Mouse (Mus musculus) lung, adult 2 months (tissue): ENCODE measurements around the gene Ppbp. TPM values are rescaled to one million over a fixed set of nuclear protein-coding genes. Genes with fewer than 3 reads are reported as not detected.

Experiments
- DNase-seq: peaks from one replicate; pipeline ENCODE4 v3.0.0; 2022
- H3K4me1 ChIP-seq: fragments of 200-500 bp; 2 replicates; pipeline ENCODE4 v1.6.1; 2011; ENCODE audit warnings: low read length; ENCODE audit not compliant: control insufficient read depth, insufficient read depth
- H3K4me3 ChIP-seq: fragments of 200-500 bp; replicated peaks from 2 replicates; pipeline ENCODE3; 2011; ENCODE audit warnings: low read depth, mild to moderate bottlenecking, control low read depth, low read length; ENCODE audit errors: extremely low read depth
- CTCF ChIP-seq: fragments of 200-500 bp; IDR thresholded peaks from 2 replicates; pipeline ENCODE4 v1.5.1; 2011; ENCODE audit warnings: mild to moderate bottlenecking, low read length, control low read depth; ENCODE audit not compliant: insufficient read depth
- POLR2A ChIP-seq: fragments of 200-500 bp; IDR thresholded peaks from 2 replicates; pipeline ENCODE4 v1.6.1; 2011; ENCODE audit warnings: low read depth, mild to moderate bottlenecking, control low read depth, low read length, borderline replicate concordance; ENCODE audit errors: extremely low read depth
- WGBS: fragments of 180-500 bp; shearing (Covaris S2); methylation state at CpG from one replicate; pipeline ENCODE4 v1.1.7; 2018; 5-methylcytosine and 5-hydroxymethylcytosine counted together
- polyA plus RNA-seq: library from polyadenylated mRNA; depleted of rRNA; stranded (reverse); fragments of >200 nt; gene quantifications from 2 replicates; pipeline ENCODE4 v1.2.3, GENCODE M21; 2012; rRNA removed

Gene Ppbp
- 18.2 and 36.7 TPM in 2 replicates for polyA plus RNA-seq

DNA sequence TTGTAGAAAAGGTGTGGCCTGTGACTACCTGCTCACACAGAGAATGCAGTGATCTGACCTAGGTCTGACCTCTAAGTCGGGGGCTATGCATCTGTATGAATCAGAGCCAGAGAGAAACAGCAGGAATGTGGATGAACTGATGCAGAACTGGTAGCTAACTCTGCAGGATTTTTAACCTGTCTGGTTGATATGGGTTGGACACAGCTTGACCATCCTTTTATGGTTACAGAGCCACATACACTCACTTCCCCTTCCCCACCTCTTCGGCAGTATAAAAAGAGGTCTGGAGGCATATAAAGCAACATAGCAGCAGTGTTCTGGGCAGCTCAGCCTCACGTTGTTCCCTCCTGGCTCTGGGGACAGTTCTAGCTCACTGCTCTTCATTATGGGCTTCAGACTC, at the start of gene Ppbp:
Gene Ppbp, plus strand, starts transcription at position 301 of the 400 bp plus-strand sequence.
- no peak for DNase-seq
- 58% methylated on average over 3 of the region's 3 CpGs for WGBS
- TF ChIP-seq CTCF = no peak
- TF ChIP-seq POLR2A = no peak
- Histone ChIP-seq H3K4me1 (0 out of 2 replicates have a peak, but pooled peaks cover 2% of the 10 kb centered on the region), H3K4me3 (no peak within 1 kb of the TSS)

DNA sequence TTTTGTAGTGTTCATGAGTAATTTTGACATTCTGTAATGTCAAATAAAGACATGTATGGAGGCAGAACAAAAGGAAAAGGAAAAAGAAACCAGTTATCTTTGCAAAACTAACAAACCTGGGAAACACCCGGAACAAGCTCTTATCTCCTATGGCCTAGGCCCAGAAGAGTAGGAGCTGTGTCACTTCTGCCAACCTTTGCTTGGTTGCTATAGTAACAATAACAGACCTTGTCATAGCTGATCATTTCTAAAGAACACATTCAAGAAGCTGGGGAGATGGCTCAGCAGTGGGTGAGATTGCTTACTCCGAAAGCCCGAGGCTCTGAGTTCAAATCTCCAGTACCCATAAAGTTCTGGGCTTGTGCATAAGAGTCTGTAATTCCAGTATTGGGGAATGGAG, 45.7 kb upstream of the Ppbp start:
- DNase-seq = no peak
- no peak overlapping the region for H3K4me3 ChIP-seq
- TF ChIP-seq CTCF (no peak), POLR2A (no peak)
- H3K4me1 ChIP-seq = no peaks in the 10 kb centered on the region
- 80% methylated on average over 3 of the region's 3 CpGs for WGBS

GRCm38 (mm10) chr5:90728254-90728653, 40.1 kb upstream of the Ppbp start:
- no peaks in the 10 kb centered on the region for H3K4me1 ChIP-seq
- TF ChIP-seq CTCF = no peak
- WGBS = 48% methylated on average over 3 of the region's 3 CpGs
- H3K4me3 ChIP-seq = no peak overlapping the region
- no peak for DNase-seq

GRCm38 (mm10) chr5:90731480-90731879, 36.8 kb upstream of the Ppbp start:
- no peak for DNase-seq
- no peak for TF ChIP-seq POLR2A
- no peak for TF ChIP-seq CTCF
- Histone ChIP-seq H3K4me3 (no peak overlapping the region), H3K4me1 (no peaks in the 10 kb centered on the region)
- 40% methylated on average over 4 of the region's 4 CpGs for WGBS

GRCm38 (mm10) chr5:90742029-90742428, 26.3 kb upstream of the Ppbp start:
- Histone ChIP-seq H3K4me3 (no peak overlapping the region), H3K4me1 (no peaks in the 10 kb centered on the region)
- no peak for DNase-seq
- no peak for TF ChIP-seq POLR2A
- TF ChIP-seq CTCF = no peak
- 28% methylated on average over 4 of the region's 4 CpGs for WGBS

DNA sequence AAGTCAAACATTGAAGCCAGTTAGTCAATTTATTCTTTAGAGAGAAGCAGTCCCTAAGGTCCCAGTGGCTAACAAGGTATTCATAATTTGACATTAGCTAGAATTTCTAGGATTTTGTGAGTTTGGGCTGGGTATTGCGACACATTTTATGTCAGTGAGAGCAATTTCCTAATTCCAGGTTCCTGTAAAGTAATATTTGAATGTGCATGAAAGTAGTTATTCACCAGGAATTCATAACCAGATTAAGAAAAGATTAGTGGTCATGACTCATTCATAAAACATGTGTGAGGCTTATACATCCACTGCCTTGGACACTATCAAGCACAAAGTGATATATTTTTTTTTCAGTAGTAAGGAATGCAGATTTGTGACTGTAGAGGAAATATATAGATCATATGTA, 14.4 kb upstream of the Ppbp start:
- WGBS = 82% methylated on average over 1 of the region's 1 CpGs
- Histone ChIP-seq H3K4me1 (peaks cover 1% of the 10 kb centered on the region; the same call in 1 of the 2 replicates), H3K4me3 (no peak overlapping the region)
- DNase-seq = no peak
- TF ChIP-seq CTCF = no peak
- TF ChIP-seq POLR2A = no peak

DNA sequence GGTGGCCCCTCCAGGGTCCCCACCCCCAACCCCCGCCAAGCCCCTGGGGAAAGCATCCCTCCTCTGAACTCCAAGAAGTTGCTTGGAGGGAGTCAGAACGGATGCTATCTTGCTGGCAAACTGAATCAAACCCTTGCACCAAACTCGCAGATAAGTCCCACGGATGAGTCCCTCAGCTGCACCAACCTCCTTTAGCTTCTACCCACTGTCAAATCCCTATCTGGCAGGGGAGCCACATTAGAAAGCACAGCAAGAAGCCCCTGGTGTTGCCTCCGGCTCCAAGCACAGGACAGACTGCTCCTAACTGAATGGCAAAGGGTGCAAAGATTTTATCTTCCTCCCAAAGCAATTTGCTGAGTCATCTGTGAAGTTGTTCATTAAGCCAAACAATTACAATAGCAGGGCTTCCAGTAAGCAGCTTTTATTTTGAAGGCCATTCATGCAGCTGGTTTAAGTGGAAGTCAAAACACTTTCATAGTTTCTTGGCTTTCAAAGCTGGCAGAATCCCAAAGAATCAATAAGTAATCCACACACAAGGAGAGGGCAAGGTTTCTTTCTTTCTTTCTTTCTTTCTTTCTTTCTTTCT, 10.2 kb upstream of the Ppbp start:
- no peak overlapping the region for H3K4me3 ChIP-seq
- TF ChIP-seq CTCF (no peak), POLR2A (no peak)
- H3K4me1 ChIP-seq = peaks cover 3% of the 10 kb centered on the region; the same call in 1 of the 2 replicates
- 44% methylated on average over 5 of the region's 5 CpGs for WGBS
- peak; percentile 23 for DNase-seq

GRCm38 (mm10) chr5:90759077-90760065, 8.9 kb upstream of the Ppbp start, which contains the start of gene Cxcl5:
Gene Cxcl5, plus strand, starts transcription at chr5:90759360.
- DNase-seq = peak; percentile 28
- TF ChIP-seq POLR2A (no peak), CTCF (no peak)
- 6% methylated on average over 32 of the region's 32 CpGs for WGBS
- Histone ChIP-seq H3K4me1 (peaks cover 3% of the 10 kb centered on the region; the same call in 1 of the 2 replicates), H3K4me3 (peak within 1 kb of the TSS; percentile 13)

DNA sequence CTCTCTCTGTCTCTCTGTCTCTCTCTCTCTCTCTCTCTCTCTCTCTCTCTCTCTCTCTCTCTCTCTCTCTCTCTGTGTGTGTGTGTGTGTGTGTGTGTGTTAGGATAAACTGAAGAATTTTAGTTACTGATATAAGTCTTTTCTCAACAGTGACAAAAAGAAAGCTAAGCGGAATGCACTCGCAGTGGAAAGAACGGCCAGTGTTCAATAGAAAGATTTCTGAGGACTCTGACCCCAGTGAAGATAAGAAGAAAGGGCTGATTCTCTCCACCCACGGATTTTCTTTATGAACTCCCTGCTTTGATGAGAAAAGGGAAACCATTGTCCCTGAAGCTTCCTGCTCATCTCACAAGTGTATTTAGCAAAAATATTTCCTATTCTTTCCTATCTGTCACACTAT, 8.0 kb upstream of the Ppbp start:
- H3K4me3 ChIP-seq = no peak overlapping the region
- TF ChIP-seq CTCF (no peak), POLR2A (no peak)
- peaks cover 3% of the 10 kb centered on the region; the same call in 1 of the 2 replicates for H3K4me1 ChIP-seq
- DNase-seq = no peak
- 57% methylated on average over 4 of the region's 4 CpGs for WGBS

- no peak for TF ChIP-seq CTCF
- Histone ChIP-seq H3K4me1 (peaks cover 3% of the 10 kb centered on the region; the same call in 1 of the 2 replicates), H3K4me3 (no peak overlapping the region)
- no peak for DNase-seq
- 91% methylated on average over 2 of the region's 2 CpGs for WGBS
Measured at GRCm38 (mm10) chr5:90760844-90761243, 7.5 kb upstream of the Ppbp start.
